Mouse (Mus musculus): ENCODE measurements around the gene Srebf1. TPM values are rescaled to one million over a fixed set of nuclear protein-coding genes. Genes with fewer than 3 reads are reported as not detected.

Srebf1 gene
- polyA plus RNA-seq, 1 experiment from 2014 or later, result 15.2 TPM

- Histone ChIP-seq H3K36me3 (ENCODE audit: inconsistent target) (no peaks in the 10 kb centered on the region; the same call in 1 of the 2 replicates), H3K79me2 (ENCODE audit: inconsistent target) (no peaks in the 10 kb centered on the region), H3K27ac (no peak overlapping the region), H3K4me3 (ENCODE audit: inconsistent target) (no peak overlapping the region)
- 93% methylated on average over 10 of the region's 11 CpGs for WGBS (ENCODE audit: missing documents)
These were observed 35.3 kb downstream of the Srebf1 start for GRCm38 (mm10) chr11:60187070-60187469.

DNA sequence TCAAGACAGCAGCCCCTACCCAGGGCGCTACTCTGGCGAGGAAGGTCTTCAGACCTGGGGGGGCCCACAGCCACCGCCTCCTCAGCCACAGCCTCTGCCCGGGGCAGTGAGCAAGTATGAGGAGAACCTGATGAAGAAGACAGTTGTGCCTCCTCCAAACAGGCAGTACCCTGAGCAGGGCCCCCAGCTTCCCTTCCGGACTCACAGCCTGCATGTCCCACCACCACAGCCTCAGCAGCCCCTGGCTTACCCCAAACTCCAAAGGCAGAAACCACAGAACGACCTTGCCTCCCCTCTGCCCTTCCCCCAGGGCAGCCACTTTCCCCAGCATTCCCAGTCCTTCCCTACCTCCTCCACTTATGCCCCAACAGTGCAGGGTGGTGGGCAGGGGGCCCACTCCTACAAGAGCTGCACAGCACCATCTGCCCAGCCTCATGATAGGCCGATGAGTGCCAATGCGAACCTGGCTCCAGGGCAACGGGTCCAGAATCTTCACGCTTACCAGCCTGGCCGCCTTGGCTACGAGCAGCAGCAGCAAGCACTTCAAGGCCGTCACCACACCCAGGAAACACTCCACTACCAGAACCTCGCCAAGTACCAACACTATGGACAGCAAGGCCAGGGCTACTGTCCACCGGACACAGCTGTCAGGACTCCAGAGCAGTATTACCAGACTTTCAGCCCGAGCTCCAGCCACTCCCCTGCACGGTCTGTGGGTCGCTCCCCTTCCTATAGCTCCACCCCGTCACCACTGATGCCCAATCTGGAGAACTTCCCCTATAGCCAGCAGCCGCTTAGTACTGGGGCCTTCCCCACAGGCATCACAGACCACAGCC, 36.8 kb downstream of the Srebf1 start:
- H3K79me2 ChIP-seq (ENCODE audit: inconsistent target), result no peaks in the 10 kb centered on the region
- H3K36me3 ChIP-seq (ENCODE audit: inconsistent target), result no peaks in the 10 kb centered on the region; the same call in 1 of the 2 replicates
- H3K4me3 ChIP-seq (ENCODE audit: inconsistent target), result no peak overlapping the region
- WGBS (ENCODE audit: missing documents), result 31% methylated on average over 18 of the region's 20 CpGs
- H3K27ac ChIP-seq, result no peak overlapping the region

- H3K4me3 ChIP-seq (ENCODE audit: inconsistent target), result no peak overlapping the region
- no peak overlapping the region for H3K27ac ChIP-seq
- H3K36me3 ChIP-seq (ENCODE audit: inconsistent target), result no peaks in the 10 kb centered on the region; the same call in 1 of the 2 replicates
- H3K79me2 ChIP-seq (ENCODE audit: inconsistent target), result no peaks in the 10 kb centered on the region
- WGBS (ENCODE audit: missing documents), result 70% methylated on average over 22 of the region's 22 CpGs
These were observed 37.7 kb downstream of the Srebf1 start for GRCm38 (mm10) chr11:60184346-60185325.

DNA sequence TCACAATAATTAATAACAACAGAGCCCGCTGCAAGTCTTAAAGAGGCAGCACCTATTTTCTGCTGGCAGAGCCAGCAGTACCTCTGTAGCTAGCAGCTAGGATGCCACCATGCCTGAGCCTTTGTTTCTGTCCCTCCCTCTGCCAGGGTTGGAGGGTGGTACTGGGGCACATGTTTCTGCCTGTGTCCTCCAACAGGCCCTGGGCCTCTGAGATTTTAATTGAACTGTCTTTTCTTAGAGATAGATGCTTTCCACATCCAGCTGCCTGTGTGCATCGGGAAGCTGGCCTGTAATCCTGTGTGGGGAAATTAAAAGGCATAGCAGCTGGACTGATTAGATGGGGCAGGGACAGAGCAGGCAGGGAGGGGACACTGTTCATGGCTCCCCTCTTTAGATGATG, 39.6 kb downstream of the Srebf1 start:
- Histone ChIP-seq H3K36me3 (ENCODE audit: inconsistent target) (no peaks in the 10 kb centered on the region; the same call in 1 of the 2 replicates), H3K4me3 (ENCODE audit: inconsistent target) (no peak overlapping the region), H3K27ac (no peak overlapping the region), H3K79me2 (ENCODE audit: inconsistent target) (no peaks in the 10 kb centered on the region)
- WGBS (ENCODE audit: missing documents), result 88% methylated on average over 2 of the region's 2 CpGs

GRCm38 (mm10) chr11:60182116-60182670, 40.2 kb downstream of the Srebf1 start:
- Histone ChIP-seq H3K4me3 (ENCODE audit: inconsistent target) (no peak overlapping the region), H3K27ac (no peak overlapping the region), H3K79me2 (ENCODE audit: inconsistent target) (no peaks in the 10 kb centered on the region), H3K36me3 (ENCODE audit: inconsistent target) (no peaks in the 10 kb centered on the region)
- WGBS (ENCODE audit: missing documents), result 87% methylated on average over 11 of the region's 12 CpGs

GRCm38 (mm10) chr11:60178506-60178905, 43.9 kb downstream of the Srebf1 start:
- Histone ChIP-seq H3K79me2 (ENCODE audit: inconsistent target) (no peaks in the 10 kb centered on the region), H3K27ac (no peak overlapping the region), H3K4me3 (ENCODE audit: inconsistent target) (no peak overlapping the region), H3K36me3 (ENCODE audit: inconsistent target) (no peaks in the 10 kb centered on the region)

DNA sequence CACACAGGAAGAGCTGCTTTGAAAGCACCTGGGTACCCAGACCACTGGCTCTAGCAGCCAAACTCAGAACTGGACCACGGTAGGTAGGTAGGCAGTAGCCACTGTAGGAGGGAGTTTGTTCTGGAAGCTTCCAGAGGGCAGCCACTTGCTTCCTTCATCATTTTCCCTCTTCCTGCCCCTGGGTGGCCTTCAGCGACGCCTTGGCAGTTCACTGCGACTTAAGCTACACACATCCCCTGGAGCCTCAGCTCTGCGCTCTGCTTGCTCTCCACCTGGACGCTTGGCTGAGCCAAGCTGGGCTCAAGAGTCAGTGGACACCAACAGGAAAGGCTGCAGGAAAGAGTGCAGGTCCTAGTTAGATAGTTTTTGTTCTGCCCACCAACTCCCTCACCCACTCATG, 44.4 kb downstream of the Srebf1 start:
- no peaks in the 10 kb centered on the region for H3K36me3 ChIP-seq (ENCODE audit: inconsistent target)
- WGBS (ENCODE audit: missing documents), result 95% methylated on average over 6 of the region's 6 CpGs

DNA sequence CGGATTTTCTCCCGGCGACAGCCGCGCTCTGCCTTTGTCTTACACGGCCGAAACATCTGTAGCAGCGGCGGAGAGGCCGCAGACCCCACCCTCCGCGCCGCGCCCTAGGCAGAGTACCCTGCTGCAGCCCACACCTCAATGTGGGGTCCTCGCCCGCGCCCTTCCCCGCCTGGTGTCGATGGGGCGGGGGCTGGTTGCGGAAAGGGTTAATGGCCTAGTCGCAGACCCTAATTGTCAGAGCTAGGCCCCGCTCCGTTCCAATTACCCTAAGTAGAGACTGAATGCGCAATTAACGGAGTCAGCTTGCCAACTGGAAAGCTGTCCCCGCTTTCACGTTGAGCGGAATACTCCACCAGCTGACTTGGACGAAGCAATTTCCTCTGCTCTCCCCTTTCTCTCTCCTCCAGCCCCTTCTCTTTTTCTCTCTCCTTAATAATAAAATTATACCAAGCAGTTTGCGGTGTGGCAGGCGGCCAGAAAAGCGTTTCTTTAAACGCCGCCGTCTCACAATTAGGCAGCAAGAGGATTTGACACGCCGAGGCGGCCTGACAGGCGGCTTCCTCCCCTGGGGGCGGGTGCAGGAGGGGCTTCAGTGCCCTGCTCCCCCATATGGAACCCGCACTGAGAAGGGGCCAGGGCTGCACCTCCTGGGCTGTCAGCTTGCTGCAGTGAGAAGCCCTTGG, 45.3 kb downstream of the Srebf1 start:
- no peak overlapping the region for H3K27ac ChIP-seq
- no peak overlapping the region; the same call in 1 of the 2 replicates for H3K4me3 ChIP-seq (ENCODE audit: inconsistent target)
- 23% methylated on average over 41 of the region's 42 CpGs for WGBS (ENCODE audit: missing documents)
- H3K79me2 ChIP-seq (ENCODE audit: inconsistent target), result no peaks in the 10 kb centered on the region
- no peaks in the 10 kb centered on the region for H3K36me3 ChIP-seq (ENCODE audit: inconsistent target)

More for the DNA sequence above, 44.4 kb downstream of the Srebf1 start:
- Histone ChIP-seq H3K27ac (no peak overlapping the region), H3K79me2 (ENCODE audit: inconsistent target) (no peaks in the 10 kb centered on the region), H3K4me3 (ENCODE audit: inconsistent target) (no peak overlapping the region)

GRCm38 (mm10) chr11:60176182-60176974, 46.0 kb downstream of the Srebf1 start:
- Histone ChIP-seq H3K4me3 (ENCODE audit: inconsistent target) (peak overlapping the region; percentile 13; the same call in 1 of the 2 replicates), H3K27ac (no peak overlapping the region), H3K36me3 (ENCODE audit: inconsistent target) (no peaks in the 10 kb centered on the region), H3K79me2 (ENCODE audit: inconsistent target) (no peaks in the 10 kb centered on the region)
- WGBS (ENCODE audit: missing documents), result under 1% methylated on average over 70 of the region's 71 CpGs

DNA sequence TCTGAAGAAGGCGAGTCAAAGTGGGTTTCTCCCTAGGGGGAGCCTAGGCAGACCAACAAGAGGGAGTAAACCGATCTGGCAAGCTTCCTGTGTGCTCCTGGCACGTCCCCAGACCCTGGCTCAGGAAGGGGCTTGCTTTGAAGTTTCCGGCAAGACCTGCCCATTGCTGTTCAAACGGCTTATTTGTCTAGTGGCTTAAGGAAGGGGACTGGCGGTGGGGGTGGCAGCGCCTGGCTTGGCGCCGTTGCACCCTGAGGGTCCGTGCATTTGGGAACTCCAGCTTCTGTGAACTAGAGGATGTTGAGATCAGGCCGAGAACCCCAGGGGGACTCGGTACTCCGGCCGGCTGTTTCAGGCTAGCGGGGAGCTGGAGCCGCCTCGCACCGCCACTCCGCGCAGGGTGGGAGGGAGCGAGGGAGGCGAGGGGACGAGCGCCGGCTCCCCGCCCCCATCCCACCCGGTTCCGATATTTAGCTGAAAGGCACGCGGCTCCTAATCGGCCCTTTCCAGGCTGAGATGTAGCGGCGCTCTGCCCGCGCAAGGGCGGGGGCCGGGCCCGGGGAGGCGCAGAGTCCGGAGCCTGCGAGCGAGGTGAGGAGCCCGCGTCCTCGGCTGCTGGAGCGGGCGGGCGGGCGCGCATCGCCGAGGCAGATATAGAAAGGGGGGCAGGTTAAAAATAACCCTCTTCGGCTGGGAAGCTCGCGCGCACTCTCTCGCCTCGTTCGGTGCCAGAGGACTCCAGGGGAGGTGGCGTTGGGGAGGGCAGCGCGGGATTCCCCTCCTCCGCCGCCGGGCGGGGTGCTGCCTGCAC, 46.8 kb downstream of the Srebf1 start:
- WGBS (ENCODE audit: missing documents), result 3% methylated on average over 62 of the region's 66 CpGs
- H3K27ac ChIP-seq, result no peak overlapping the region

DNA sequence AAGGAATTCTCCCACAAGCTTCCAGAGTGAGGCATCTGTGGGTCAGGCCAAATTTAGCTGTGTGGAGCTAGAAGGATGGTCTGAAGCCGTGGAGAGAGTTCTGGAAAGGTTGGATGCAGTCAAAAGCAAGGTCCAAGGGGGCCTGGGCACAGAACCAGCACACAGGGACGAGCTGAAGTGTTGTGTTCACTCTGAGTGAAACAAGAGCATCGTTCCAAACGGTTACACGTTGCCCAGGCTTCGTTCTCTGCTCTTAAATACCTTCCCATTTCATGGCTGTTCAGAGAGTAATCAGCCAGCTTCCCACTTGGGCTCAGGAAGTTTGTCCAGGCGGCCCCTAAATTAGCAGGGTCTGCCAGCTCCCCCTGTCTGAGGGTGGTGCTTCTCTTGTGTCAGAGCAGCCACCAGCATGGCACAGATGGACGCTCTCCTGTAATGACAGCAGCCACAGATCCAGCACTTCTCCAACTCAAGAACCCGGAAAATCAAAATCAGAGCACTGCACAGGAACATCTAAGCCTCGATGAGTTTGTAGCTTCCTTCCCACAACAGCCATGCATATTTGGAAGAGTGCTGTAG, 48.7 kb downstream of the Srebf1 start:
- no peak overlapping the region for H3K4me3 ChIP-seq (ENCODE audit: inconsistent target)
- no peaks in the 10 kb centered on the region for H3K36me3 ChIP-seq (ENCODE audit: inconsistent target)
- no peak overlapping the region for H3K27ac ChIP-seq
- no peaks in the 10 kb centered on the region for H3K79me2 ChIP-seq (ENCODE audit: inconsistent target)
- 87% methylated on average over 10 of the region's 10 CpGs for WGBS (ENCODE audit: missing documents)

More for the DNA sequence above, 46.8 kb downstream of the Srebf1 start:
- no peaks in the 10 kb centered on the region for H3K36me3 ChIP-seq (ENCODE audit: inconsistent target)
- no peaks in the 10 kb centered on the region for H3K79me2 ChIP-seq (ENCODE audit: inconsistent target)
- no peak overlapping the region for H3K4me3 ChIP-seq (ENCODE audit: inconsistent target)

GRCm38 (mm10) chr11:60172074-60172473, 50.3 kb downstream of the Srebf1 start:
- H3K4me3 ChIP-seq (ENCODE audit: inconsistent target), result no peak overlapping the region
- no peaks in the 10 kb centered on the region for H3K36me3 ChIP-seq (ENCODE audit: inconsistent target)
- H3K79me2 ChIP-seq (ENCODE audit: inconsistent target), result no peaks in the 10 kb centered on the region
- 100% methylated on average over 3 of the region's 3 CpGs for WGBS (ENCODE audit: missing documents)
- no peak overlapping the region for H3K27ac ChIP-seq

Data from macrophage (primary cell).